Mouse (Mus musculus) thymus, adult 2 months (tissue): ENCODE data around the gene Rbak.
"Not testable (repeated sequence)": the region's sequence is repeated elsewhere in the genome, so short reads cannot be mapped to it uniquely, and the experiment has no call there.

Experiments used
- CTCF ChIP-seq: fragments of 200-500 bp; IDR thresholded peaks from 2 replicates; pipeline ENCODE4 v1.5.1; 2012; ENCODE audit warnings: mild to moderate bottlenecking, control low read depth, low read length, moderate library complexity, borderline replicate concordance; ENCODE audit not compliant: control insufficient read depth, poor library complexity, insufficient read depth; ENCODE audit errors: extremely low read depth
- POLR2A ChIP-seq: fragments of 200-500 bp; IDR thresholded peaks from 2 replicates; pipeline ENCODE4 v1.6.1; 2012; ENCODE audit warnings: mild to moderate bottlenecking, low read length, control low read depth, moderate library complexity; ENCODE audit not compliant: control insufficient read depth, poor library complexity, insufficient read depth; ENCODE audit errors: extremely low read depth

GRCm38 (mm10) chr5:143188014-143188413 is 7.4 kb upstream of the Rbak start:
- TF ChIP-seq POLR2A, CTCF: not testable (repeated sequence)
